Mouse (Mus musculus): Measurements from ENCODE around the gene Cyp2d22. TPM values are rescaled to one million over a fixed set of nuclear protein-coding genes. Genes with fewer than 3 reads are reported as not detected.

The Cyp2d22 gene
- total RNA-seq, 1 experiment from 2014 or later: 37.0 TPM

Small RNA genes lying within 50 kb of the gene (microRNA-seq; reads per million reads assigned to microRNA genes)
- 0 reads per million in 2 experiments for gene Gm25990
- gene Gm27331: 0 reads per million in 2 experiments
- 0 reads per million in 2 experiments for gene Mir7684

Other genes with a start within 250 kb of the Cyp2d22 start
- 46.9 and 49.2 TPM in 2 replicates for gene Srebf2, start 233.1 kb downstream of the Cyp2d22 start, total RNA-seq (2021)
- gene Shisa8, start 167.4 kb downstream of the Cyp2d22 start, total RNA-seq (2021): 0.44 and 1.1 TPM in 2 replicates
- gene Tnfrsf13c, start 155.9 kb downstream of the Cyp2d22 start, total RNA-seq (2021): 1.0 and 6.8 TPM in 2 replicates
- gene Cenpm, start 135.5 kb downstream of the Cyp2d22 start, total RNA-seq (2021): 10.9 and 12.2 TPM in 2 replicates
- gene 1500009C09Rik, start 127.9 kb downstream of the Cyp2d22 start, total RNA-seq (2021): 0.49 and 0.74 TPM in 2 replicates
- gene Sept3, start 105.4 kb downstream of the Cyp2d22 start, total RNA-seq (2021): 6.0 and 6.1 TPM in 2 replicates
- not detected in 2 replicates for gene Wbp2nl, start 81.3 kb downstream of the Cyp2d22 start, total RNA-seq (2021)
- 59.5 and 62.1 TPM in 2 replicates for gene Naga, start 41.3 kb downstream of the Cyp2d22 start, total RNA-seq (2021)
- gene Pheta2, start 41.3 kb downstream of the Cyp2d22 start, total RNA-seq (2021): 1.8 and 2.1 TPM in 2 replicates
- gene Smdt1, start 41.3 kb downstream of the Cyp2d22 start, total RNA-seq (2021): 177 and 179 TPM in 2 replicates
- 659 and 675 TPM in 2 replicates for gene Ndufa6, start 25.9 kb downstream of the Cyp2d22 start, total RNA-seq (2021)
- 0.23 TPM in 1 of 2 replicates, not detected in the other for gene Cyp2d11, start 13.8 kb upstream of the Cyp2d22 start, total RNA-seq (2021)
- gene Cyp2d10, start 26.9 kb upstream of the Cyp2d22 start, total RNA-seq (2021): 2.2 and 47.2 TPM in 2 replicates
- 0.64 and 4.3 TPM in 2 replicates for gene Cyp2d9, start 53.2 kb upstream of the Cyp2d22 start, total RNA-seq (2021)
- 0.26 TPM in 1 of 2 replicates, not detected in the other for gene Cyp2d12, start 174.8 kb upstream of the Cyp2d22 start, total RNA-seq (2021)
- not detected in 2 replicates for gene Cyp2d34, start 240.7 kb upstream of the Cyp2d22 start, total RNA-seq (2021)

Measured in adrenal gland, postnatal 14 days (tissue).